Mouse (Mus musculus) small intestine, adult 2 months (tissue): ENCODE data around the gene Faap20. TPM values are rescaled to one million over a fixed set of nuclear protein-coding genes. Genes with fewer than 3 reads are reported as not detected.

Experiments used
- H3K27ac ChIP-seq: fragments of 200-500 bp; 2 replicates; pipeline ENCODE4 v1.5.1; 2012; ENCODE audit warnings: low read depth, low read length, control low read depth, inconsistent platforms; ENCODE audit not compliant: insufficient read depth
- H3K27me3 ChIP-seq: fragments of 200-500 bp; 2 replicates; pipeline ENCODE4 v1.6.1; 2012; ENCODE audit warnings: mild to moderate bottlenecking, moderate library complexity, low read length, inconsistent platforms; ENCODE audit not compliant: control insufficient read depth, insufficient read depth
- H3K36me3 ChIP-seq: fragments of 200-500 bp; 2 replicates; pipeline ENCODE4 v1.6.1; 2012; ENCODE audit warnings: mild to moderate bottlenecking, low read length, control low read depth, inconsistent platforms; ENCODE audit not compliant: control insufficient read depth, insufficient read depth
- H3K4me1 ChIP-seq: fragments of 200-500 bp; 2 replicates; pipeline ENCODE4 v1.6.1; 2012; ENCODE audit warnings: low read length, inconsistent platforms, mixed read lengths; ENCODE audit not compliant: control insufficient read depth, insufficient read depth, insufficient read length
- H3K4me3 ChIP-seq: fragments of 200-500 bp; 2 replicates; pipeline ENCODE4 v1.5.1; 2012; ENCODE audit warnings: low read depth, mild to moderate bottlenecking, control low read depth, inconsistent platforms, low read length, moderate library complexity
- CTCF ChIP-seq: fragments of 200-500 bp; IDR thresholded peaks from 2 replicates; pipeline ENCODE4 v1.5.1; 2012; ENCODE audit warnings: low read depth, mild to moderate bottlenecking, control low read depth, inconsistent platforms, low read length, moderate library complexity, mixed read lengths; ENCODE audit not compliant: insufficient replicate concordance, insufficient read length; ENCODE audit errors: extremely low read depth
- POLR2A ChIP-seq: fragments of 200-500 bp; IDR thresholded peaks from 2 replicates; pipeline ENCODE4 v1.6.1; 2012; ENCODE audit warnings: low read depth, mild to moderate bottlenecking, control low read depth, inconsistent platforms, low read length, moderate library complexity
- WGBS: fragments of 180-500 bp; shearing (Covaris S2); methylation state at CpG from one replicate; pipeline ENCODE4 v1.1.7; 2018; 5-methylcytosine and 5-hydroxymethylcytosine counted together
- polyA plus RNA-seq: library from polyadenylated mRNA; depleted of rRNA; stranded (reverse); fragments of >200 nt; gene quantifications from 2 replicates; pipeline ENCODE4 v1.2.3, GENCODE M21; 2012

The Faap20 gene
- polyA plus RNA-seq, 1 experiment = 52.0 TPM

GRCm38 (mm10) chr4:155209079-155209478 lies 40.5 kb upstream of the Faap20 start:
- H3K27ac ChIP-seq = no peak overlapping the region

DNA sequence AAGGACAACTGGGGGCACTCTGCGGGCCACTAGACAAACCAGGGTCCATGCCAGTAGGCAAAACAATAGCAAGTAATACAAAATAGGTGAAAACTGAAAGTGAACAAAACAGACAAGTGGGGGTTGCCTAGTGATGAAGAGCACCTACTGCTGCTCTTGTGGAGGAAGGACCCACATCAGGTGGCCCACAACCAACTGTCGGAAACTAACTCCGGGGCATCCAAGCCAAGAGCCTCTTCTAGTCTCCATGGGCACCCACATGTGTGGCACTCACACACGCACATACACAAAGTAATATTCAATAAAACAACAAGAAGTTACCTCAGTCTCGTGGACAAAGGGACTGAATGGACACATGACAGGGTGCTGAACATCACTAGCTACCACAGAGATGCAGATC lies 40.1 kb upstream of the Faap20 start:
- 89% methylated on average over 5 of the region's 5 CpGs for WGBS
- Histone ChIP-seq H3K4me3 (no peak overlapping the region), H3K4me1 (peaks cover 52% of the 10 kb centered on the region), H3K36me3 (peaks cover 10% of the 10 kb centered on the region), H3K27ac (no peak overlapping the region), H3K27me3 (no peaks in the 10 kb centered on the region)
- no peak for TF ChIP-seq POLR2A
- no peak for TF ChIP-seq CTCF

More at GRCm38 (mm10) chr4:155209079-155209478, 40.5 kb upstream of the Faap20 start:
- H3K36me3 ChIP-seq = peaks cover 12% of the 10 kb centered on the region
- peaks cover 53% of the 10 kb centered on the region for H3K4me1 ChIP-seq
- H3K27me3 ChIP-seq = no peaks in the 10 kb centered on the region
- no peak overlapping the region for H3K4me3 ChIP-seq
- no peak for TF ChIP-seq CTCF
- TF ChIP-seq POLR2A = no peak

- H3K27me3 ChIP-seq = no peaks in the 10 kb centered on the region
- no peak overlapping the region for H3K4me3 ChIP-seq
- H3K4me1 ChIP-seq = peaks cover 62% of the 10 kb centered on the region
- TF ChIP-seq POLR2A = no peak
- TF ChIP-seq CTCF = no peak
- WGBS = 41% methylated on average over 9 of the region's 9 CpGs
- H3K27ac ChIP-seq = no peak overlapping the region
- peaks cover 10% of the 10 kb centered on the region for H3K36me3 ChIP-seq
Measured at GRCm38 (mm10) chr4:155213052-155213751, 36.4 kb upstream of the Faap20 start.

DNA sequence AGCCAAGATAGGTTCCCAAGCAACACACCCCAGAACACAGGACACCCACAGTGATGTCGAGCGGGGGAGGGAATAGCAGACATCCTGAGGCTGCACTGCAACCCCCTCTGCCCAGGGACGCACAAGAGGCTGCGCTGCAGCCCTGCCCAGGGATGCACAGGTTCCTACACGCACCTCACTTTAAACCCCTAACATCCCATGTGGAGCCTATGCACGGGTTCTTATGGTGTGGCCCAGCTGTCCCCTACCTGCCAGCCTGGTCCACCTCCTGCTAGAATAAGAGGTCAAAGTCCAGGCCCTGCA lies 35.9 kb upstream of the Faap20 start:
- WGBS = 43% methylated on average over 6 of the region's 6 CpGs
- no peak overlapping the region for H3K4me3 ChIP-seq
- peaks cover 62% of the 10 kb centered on the region for H3K4me1 ChIP-seq
- no peak overlapping the region for H3K27ac ChIP-seq
- no peak for TF ChIP-seq CTCF
- H3K27me3 ChIP-seq = no peaks in the 10 kb centered on the region
- peaks cover 10% of the 10 kb centered on the region for H3K36me3 ChIP-seq

DNA sequence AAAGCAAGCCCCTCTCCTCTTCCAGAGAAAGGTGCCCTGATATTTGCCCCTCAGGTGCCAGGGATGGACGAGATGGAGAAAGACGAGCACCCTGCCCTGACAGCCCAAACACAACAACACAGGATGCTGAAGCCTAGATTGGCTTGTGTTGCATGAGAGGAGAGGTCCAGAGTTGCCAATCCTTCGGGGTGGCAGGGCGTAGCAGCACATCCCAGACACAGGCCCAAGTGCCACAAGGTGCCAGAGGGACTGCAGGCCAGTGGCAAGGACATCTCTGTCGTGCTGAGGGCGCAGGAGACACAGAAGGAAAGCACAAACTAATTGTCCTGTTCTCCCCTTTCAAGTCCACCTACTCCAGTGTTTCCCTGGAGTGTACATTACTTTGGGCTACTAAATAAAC lies 35.4 kb upstream of the Faap20 start:
- TF ChIP-seq POLR2A (no peak), CTCF (no peak)
- Histone ChIP-seq H3K4me3 (no peak overlapping the region), H3K27ac (no peak overlapping the region), H3K36me3 (peaks cover 10% of the 10 kb centered on the region), H3K4me1 (peaks cover 64% of the 10 kb centered on the region), H3K27me3 (no peaks in the 10 kb centered on the region)
- 50% methylated on average over 6 of the region's 6 CpGs for WGBS

GRCm38 (mm10) chr4:155214793-155215192 lies 34.8 kb upstream of the Faap20 start:
- TF ChIP-seq CTCF (no peak), POLR2A (no peak)
- 62% methylated on average over 10 of the region's 10 CpGs for WGBS
- H3K27ac ChIP-seq = no peak overlapping the region
- H3K4me1 ChIP-seq = peaks cover 63% of the 10 kb centered on the region
- no peaks in the 10 kb centered on the region for H3K27me3 ChIP-seq
- no peak overlapping the region for H3K4me3 ChIP-seq
- peaks cover 10% of the 10 kb centered on the region for H3K36me3 ChIP-seq

DNA sequence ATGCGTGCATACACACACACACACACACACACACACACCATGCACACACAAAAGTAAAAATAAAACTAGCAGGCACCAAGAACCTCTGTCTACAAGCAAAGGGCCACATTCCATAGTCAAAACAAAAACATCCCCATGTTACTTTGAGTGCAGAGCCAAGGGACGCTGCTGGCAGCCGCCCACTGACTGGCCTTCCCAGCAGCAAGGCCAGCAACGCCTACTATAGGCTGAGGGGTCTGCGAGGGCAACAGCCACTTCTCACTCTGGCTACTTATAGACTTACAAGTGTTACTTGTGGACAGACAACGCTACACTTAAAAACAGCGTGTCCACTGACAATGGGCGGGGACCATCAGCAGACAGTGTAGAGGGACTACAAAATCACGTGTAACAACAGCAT lies 34.4 kb upstream of the Faap20 start:
- Histone ChIP-seq H3K27ac (no peak overlapping the region), H3K27me3 (no peaks in the 10 kb centered on the region), H3K4me1 (peaks cover 66% of the 10 kb centered on the region), H3K4me3 (no peak overlapping the region), H3K36me3 (peaks cover 8% of the 10 kb centered on the region)
- TF ChIP-seq CTCF (no peak), POLR2A (no peak)
- 70% methylated on average over 9 of the region's 9 CpGs for WGBS
